Mouse (Mus musculus) embryonic facial prominence, embryonic 15.5 days (tissue): ENCODE data around the gene Golga4. TPM values are rescaled to one million over a fixed set of nuclear protein-coding genes. Genes with fewer than 3 reads are reported as not detected.

Experiments used
- ATAC-seq: fragments of 200-750 bp; cut with Nextera tagmentation; 2 replicates; pipeline ENCODE4 v1.8.0; 2017; ENCODE audit warnings: low read depth, moderate TSS enrichment; ENCODE audit not compliant: insufficient number of reproducible peaks, low FRiP score, low TSS enrichment
- H3K27ac ChIP-seq: fragments of 300-500 bp; sonication (generic); replicated peaks from 2 replicates; pipeline ENCODE4 v1.5.1; 2015; ENCODE audit warnings: mild to moderate bottlenecking, inconsistent platforms
- H3K27me3 ChIP-seq: fragments of 300-500 bp; sonication (generic); 2 replicates; pipeline ENCODE4 v1.6.1; 2015; ENCODE audit warnings: inconsistent platforms
- H3K36me3 ChIP-seq: fragments of 300-500 bp; sonication (generic); 2 replicates; pipeline ENCODE4 v1.6.1; 2015; ENCODE audit warnings: mild to moderate bottlenecking, inconsistent platforms
- H3K4me1 ChIP-seq: fragments of 300-500 bp; sonication (generic); 2 replicates; pipeline ENCODE4 v1.6.1; 2015; ENCODE audit warnings: inconsistent platforms
- H3K4me2 ChIP-seq: fragments of 300-500 bp; sonication (generic); replicated peaks from 2 replicates; pipeline ENCODE4 v1.6.1; 2015; ENCODE audit warnings: mild to moderate bottlenecking, inconsistent platforms
- H3K4me3 ChIP-seq: fragments of 300-500 bp; sonication (generic); replicated peaks from 2 replicates; pipeline ENCODE4 v1.5.1; 2015; ENCODE audit warnings: mild to moderate bottlenecking, inconsistent platforms
- H3K9ac ChIP-seq: fragments of 300-500 bp; sonication (generic); 2 replicates; pipeline ENCODE4 v1.6.1; 2015; ENCODE audit warnings: inconsistent platforms
- H3K9me3 ChIP-seq: fragments of 300-500 bp; sonication (generic); replicated peaks from 2 replicates; pipeline ENCODE4 v1.6.1; 2016; ENCODE audit warnings: inconsistent platforms
- WGBS: fragments of 180-500 bp; shearing (Covaris S2); methylation state at CpG from one replicate; pipeline ENCODE4 v1.1.7; 2015; 5-methylcytosine and 5-hydroxymethylcytosine counted together
- polyA plus RNA-seq: library from polyadenylated mRNA; unstranded; fragments of >200 nt; fragmentation: Nextera tagmentation; extraction: Ambion mirVana; gene quantifications from 2 replicates; pipeline ENCODE4 v1.2.1, GENCODE M21; 2015

Gene Golga4
- polyA plus RNA-seq, 1 experiment from 2014 or later = 51.3 TPM

DNA sequence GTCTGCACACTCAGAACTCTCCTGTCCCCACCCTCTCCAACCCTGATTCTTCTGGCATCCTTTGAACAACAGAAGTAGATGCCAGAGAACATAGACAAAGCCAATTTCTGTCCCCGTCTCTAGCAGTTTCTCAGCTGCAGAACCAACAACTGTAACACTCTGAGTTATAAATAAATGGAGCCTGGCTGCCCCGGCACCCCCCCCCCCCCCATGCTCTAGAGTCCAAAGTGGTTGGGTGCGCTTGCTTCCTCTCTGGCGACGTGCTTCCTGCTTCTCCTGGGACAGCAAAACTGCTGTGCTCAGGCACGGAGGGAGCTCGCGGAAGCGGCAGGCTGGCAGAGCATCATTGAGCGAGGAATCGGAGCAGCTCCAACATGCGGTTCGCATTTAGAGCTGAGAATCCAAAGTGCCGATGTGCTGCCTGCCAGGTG lies 105.1 kb downstream of the Golga4 start:
- H3K4me3 ChIP-seq = peak overlapping the region; percentile 11

DNA sequence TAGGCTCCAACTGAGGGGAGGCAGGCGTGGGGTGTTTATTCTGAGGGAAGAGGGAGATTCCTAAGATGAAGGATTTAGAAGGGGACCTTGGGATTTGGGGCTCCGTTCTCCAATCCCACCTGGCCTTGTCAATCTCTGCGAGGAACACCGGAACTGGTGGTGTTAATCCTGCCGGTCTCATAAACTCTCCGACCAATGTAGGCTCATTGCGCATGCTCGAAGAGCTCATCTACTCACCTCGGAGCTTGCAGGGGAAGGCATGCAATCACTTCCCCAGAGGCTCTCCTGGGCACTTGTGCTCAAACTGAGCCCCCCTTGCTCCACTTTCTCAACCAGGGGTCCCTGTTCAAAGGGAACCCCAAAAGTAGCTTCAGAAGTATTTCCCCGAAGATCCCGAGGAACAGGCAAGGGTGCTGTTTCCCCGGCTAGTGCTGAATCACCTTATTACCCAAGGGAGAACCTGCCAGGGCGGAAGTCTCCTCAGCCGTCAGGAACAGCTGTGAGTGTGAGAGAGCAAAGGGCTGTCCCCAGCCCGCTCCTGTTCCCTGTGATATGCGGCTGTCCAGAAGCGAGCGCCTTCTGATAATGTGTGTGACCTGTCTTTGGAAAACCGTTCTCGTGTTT lies 106.0 kb downstream of the Golga4 start:
- H3K27me3 ChIP-seq = no peaks in the 10 kb centered on the region
- WGBS = 56% methylated on average over 20 of the region's 20 CpGs
- ATAC-seq = no peak

More for the DNA sequence above, 105.1 kb downstream of the Golga4 start:
- no peak for ATAC-seq
- Histone ChIP-seq H3K4me2 (peak overlapping the region; percentile 27), H3K36me3 (no peaks in the 10 kb centered on the region), H3K4me1 (peaks cover 47% of the 10 kb centered on the region), H3K27me3 (no peaks in the 10 kb centered on the region), H3K9me3 (no peaks in the 10 kb centered on the region), H3K9ac (no peak overlapping the region), H3K27ac (no peak overlapping the region; the same call in 1 of the 2 replicates)
- WGBS = 31% methylated on average over 14 of the region's 14 CpGs

DNA sequence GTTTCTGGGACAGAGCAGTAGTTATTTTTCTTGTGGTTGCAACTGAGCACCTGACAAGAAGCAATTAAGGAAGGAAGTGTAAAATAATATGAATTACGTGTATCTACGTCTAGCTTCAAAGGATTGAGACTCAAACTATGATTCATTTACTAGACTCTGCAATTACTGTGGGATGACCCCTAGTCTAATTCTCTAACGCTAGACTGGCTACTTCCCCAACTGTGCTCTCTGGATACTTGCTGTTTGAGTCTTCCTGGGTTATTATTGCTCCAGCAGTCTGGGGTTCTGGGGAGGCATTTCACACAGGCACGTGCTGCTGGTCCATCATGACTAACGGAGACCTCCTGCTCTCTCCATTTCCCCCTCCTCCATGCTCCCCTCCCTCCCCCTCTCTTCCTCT lies 111.2 kb downstream of the Golga4 start:
- ATAC-seq = no peak
- no peak overlapping the region for H3K4me2 ChIP-seq
- no peak overlapping the region for H3K27ac ChIP-seq
- WGBS = 62% methylated on average over 5 of the region's 5 CpGs
- peaks cover 14% of the 10 kb centered on the region for H3K4me1 ChIP-seq
- no peaks in the 10 kb centered on the region for H3K36me3 ChIP-seq
- no peaks in the 10 kb centered on the region for H3K27me3 ChIP-seq
- no peak overlapping the region for H3K4me3 ChIP-seq
- H3K9me3 ChIP-seq = no peaks in the 10 kb centered on the region
- H3K9ac ChIP-seq = no peak overlapping the region

More for the DNA sequence above, 106.0 kb downstream of the Golga4 start:
- peaks cover 43% of the 10 kb centered on the region for H3K4me1 ChIP-seq
- no peak overlapping the region for H3K27ac ChIP-seq
- no peaks in the 10 kb centered on the region for H3K36me3 ChIP-seq
- no peaks in the 10 kb centered on the region for H3K9me3 ChIP-seq
- H3K4me3 ChIP-seq = no peak overlapping the region
- H3K9ac ChIP-seq = no peak overlapping the region
- 0 out of 2 replicates have a peak overlapping the region, but pooled peaks have one; percentile 12 for H3K4me2 ChIP-seq

DNA sequence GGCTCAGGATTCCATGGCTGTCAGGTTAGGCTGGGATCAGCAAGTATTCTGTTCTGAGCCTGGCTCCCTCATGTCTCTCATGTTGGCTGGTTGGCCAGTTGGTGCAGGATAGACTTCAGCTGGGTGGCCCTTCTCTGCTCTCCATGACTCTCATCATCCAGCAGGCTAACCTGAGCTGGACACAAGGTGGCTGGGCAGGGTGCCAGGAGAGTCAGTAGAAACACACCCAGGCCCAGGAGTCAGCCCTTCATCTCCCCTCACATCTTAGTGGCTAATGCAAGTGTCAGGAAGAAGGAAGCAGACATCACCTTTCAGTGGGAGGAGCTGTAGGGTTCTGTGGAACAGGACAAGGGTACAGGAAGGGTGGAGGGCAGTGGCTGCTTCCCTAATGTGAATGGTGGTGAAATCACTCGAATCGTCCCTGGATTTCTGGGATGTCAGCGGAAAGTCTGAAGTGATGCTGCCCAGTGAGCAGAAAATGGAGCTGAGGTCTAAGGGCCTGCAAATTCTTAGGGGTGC lies 112.7 kb downstream of the Golga4 start:
- H3K27me3 ChIP-seq = no peaks in the 10 kb centered on the region

DNA sequence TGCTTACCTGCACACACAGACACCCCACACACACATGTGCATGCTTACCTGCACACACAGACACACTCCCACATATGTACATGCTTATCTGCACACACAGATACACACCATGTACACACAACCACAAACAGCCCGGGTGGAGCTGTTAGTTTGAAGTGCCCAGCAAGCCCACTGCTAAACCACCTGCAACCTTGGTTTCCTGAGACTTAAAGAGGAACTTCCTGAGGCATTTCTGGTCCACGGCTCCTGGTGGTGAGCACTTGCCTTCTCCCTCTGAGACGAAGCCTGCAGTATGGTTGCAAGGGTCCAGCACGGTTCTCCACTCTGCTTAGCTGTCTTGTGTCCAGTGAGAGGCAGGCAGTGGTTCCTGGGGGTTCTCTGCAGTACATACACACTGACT lies 114.7 kb downstream of the Golga4 start:
- H3K27ac ChIP-seq = no peak overlapping the region
- no peaks in the 10 kb centered on the region for H3K36me3 ChIP-seq
- no peak overlapping the region for H3K9ac ChIP-seq
- 47% methylated on average over 4 of the region's 4 CpGs for WGBS
- H3K4me3 ChIP-seq = no peak overlapping the region
- no peaks in the 10 kb centered on the region for H3K9me3 ChIP-seq
- peaks cover 22% of the 10 kb centered on the region for H3K4me1 ChIP-seq
- no peak for ATAC-seq
- no peaks in the 10 kb centered on the region for H3K27me3 ChIP-seq
- H3K4me2 ChIP-seq = no peak overlapping the region

More for the DNA sequence above, 112.7 kb downstream of the Golga4 start:
- 85% methylated on average over 3 of the region's 3 CpGs for WGBS
- Histone ChIP-seq H3K9ac (no peak overlapping the region), H3K4me3 (no peak overlapping the region), H3K4me2 (no peak overlapping the region), H3K4me1 (peaks cover 15% of the 10 kb centered on the region; the same call in 1 of the 2 replicates), H3K36me3 (no peaks in the 10 kb centered on the region), H3K9me3 (no peaks in the 10 kb centered on the region), H3K27ac (no peak overlapping the region)
- ATAC-seq = no peak

DNA sequence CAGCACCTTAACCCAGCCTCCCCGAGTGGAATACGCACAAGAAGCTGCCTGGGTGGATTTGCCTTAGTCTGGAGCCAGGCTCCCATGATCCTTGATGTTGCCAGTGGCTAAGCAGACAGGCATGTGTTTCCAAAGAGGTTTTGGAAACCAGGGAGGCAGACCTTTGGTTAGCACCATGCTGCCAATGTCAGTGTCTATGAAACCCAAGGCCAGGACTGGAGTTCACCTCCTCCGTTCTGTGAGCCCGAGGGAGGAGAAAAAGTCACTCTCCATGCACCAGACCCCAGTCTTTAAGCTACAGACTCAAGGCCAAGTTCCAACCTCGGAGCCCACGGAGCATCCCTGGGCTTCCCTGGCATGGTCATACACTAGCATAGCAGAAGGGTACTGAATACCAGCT lies 115.6 kb downstream of the Golga4 start:
- Histone ChIP-seq H3K36me3 (no peaks in the 10 kb centered on the region), H3K4me3 (no peak overlapping the region), H3K9me3 (no peaks in the 10 kb centered on the region), H3K4me2 (no peak overlapping the region), H3K4me1 (peaks cover 22% of the 10 kb centered on the region), H3K27ac (no peak overlapping the region), H3K9ac (no peak overlapping the region), H3K27me3 (no peaks in the 10 kb centered on the region)
- no peak for ATAC-seq
- WGBS = 87% methylated on average over 6 of the region's 6 CpGs

DNA sequence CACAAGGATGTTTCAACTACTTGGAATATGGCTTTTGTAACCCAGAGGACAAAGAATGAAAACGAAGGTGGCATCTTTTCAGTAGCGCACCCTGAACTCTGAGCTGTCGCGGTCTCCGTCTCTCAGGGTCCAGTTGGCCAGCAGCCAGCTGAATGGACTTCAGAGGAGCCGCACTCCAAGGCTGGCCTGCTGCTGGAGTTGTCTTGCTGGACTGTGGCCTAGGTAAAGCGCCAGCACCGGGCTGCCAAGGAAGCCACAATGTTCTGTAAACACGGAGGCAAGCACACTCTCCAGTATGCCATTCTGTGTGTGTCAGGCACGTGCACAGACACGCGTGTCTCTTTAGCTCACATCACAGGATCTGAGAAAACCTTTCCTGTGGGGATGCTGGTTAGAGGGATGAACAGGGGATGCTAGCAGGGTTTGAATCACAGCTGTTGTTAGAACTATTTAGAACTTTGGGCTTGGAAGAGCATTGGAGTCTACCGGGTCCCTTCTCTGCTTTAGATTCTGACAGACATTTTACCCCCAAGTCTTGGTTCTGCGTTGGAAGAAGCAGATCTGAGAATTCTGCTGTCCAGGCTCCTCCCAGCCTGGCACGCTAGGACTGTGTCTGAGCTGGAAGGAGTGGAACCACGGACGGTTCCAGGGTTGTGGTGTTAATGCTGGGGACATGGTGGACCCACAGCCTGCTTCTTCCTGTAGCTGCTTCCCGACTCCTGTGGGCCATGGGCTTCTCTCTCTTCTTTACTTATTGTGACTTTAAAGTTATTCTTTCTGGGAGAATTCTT lies 116.5 kb downstream of the Golga4 start:
- no peak for ATAC-seq
- Histone ChIP-seq H3K36me3 (0 out of 2 replicates have a peak, but pooled peaks cover 7% of the 10 kb centered on the region), H3K4me3 (no peak overlapping the region), H3K27me3 (no peaks in the 10 kb centered on the region), H3K27ac (no peak overlapping the region), H3K4me1 (peaks cover 22% of the 10 kb centered on the region), H3K9ac (no peak overlapping the region), H3K9me3 (no peaks in the 10 kb centered on the region), H3K4me2 (no peak overlapping the region)
- 76% methylated on average over 18 of the region's 18 CpGs for WGBS

DNA sequence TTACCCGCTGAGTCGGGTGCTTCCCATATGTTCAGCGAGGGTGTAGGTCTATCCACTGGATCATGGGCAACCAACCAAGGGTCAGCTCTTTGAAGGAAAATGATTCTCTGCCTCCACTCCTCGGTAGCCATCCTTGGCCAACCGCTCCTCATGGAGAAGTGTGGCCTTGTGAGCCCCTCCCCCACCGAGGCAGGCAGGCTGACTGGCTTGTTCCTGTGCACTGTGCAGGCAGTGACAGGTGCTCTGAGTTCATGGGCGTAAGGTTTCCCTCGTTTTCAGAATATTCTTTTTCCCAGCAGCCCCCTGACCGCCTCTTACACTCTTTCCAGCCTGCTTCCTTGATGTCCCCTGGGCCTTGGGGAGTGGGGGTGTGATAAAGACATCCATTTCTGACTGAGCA lies 117.4 kb downstream of the Golga4 start:
- Histone ChIP-seq H3K27ac (no peak overlapping the region), H3K4me3 (no peak overlapping the region), H3K4me1 (peaks cover 22% of the 10 kb centered on the region), H3K9ac (no peak overlapping the region), H3K4me2 (no peak overlapping the region), H3K36me3 (0 out of 2 replicates have a peak, but pooled peaks cover 7% of the 10 kb centered on the region), H3K9me3 (no peaks in the 10 kb centered on the region), H3K27me3 (no peaks in the 10 kb centered on the region)
- ATAC-seq = no peak; the same call in 1 of the 2 replicates
- WGBS = 48% methylated on average over 9 of the region's 9 CpGs

DNA sequence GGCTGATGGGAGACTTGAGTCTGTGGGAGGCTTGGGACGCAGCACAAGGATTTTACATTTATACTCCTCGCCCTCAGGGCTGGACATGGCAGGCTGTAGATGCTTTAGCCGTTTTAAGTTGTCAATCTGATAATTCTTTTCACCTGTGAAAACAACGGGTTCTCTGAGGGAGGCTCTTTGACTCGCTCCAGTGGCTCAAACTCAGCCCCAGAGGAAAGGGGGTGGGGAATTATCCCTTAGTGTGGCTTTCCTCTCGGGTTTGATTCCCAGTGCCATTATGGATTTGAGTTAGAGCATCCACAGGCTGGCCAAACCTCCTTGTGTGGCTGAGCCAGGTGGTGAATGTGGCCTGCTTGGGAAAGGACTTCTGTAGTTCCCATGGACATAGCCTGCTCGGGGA lies 118.1 kb downstream of the Golga4 start:
- Histone ChIP-seq H3K9ac (no peak overlapping the region), H3K4me2 (no peak overlapping the region), H3K9me3 (no peaks in the 10 kb centered on the region), H3K27me3 (no peaks in the 10 kb centered on the region), H3K36me3 (peaks cover 7% of the 10 kb centered on the region; the same call in 1 of the 2 replicates), H3K4me3 (no peak overlapping the region), H3K4me1 (peaks cover 22% of the 10 kb centered on the region), H3K27ac (no peak overlapping the region)
- WGBS = 29% methylated on average over 7 of the region's 7 CpGs
- ATAC-seq = no peak

DNA sequence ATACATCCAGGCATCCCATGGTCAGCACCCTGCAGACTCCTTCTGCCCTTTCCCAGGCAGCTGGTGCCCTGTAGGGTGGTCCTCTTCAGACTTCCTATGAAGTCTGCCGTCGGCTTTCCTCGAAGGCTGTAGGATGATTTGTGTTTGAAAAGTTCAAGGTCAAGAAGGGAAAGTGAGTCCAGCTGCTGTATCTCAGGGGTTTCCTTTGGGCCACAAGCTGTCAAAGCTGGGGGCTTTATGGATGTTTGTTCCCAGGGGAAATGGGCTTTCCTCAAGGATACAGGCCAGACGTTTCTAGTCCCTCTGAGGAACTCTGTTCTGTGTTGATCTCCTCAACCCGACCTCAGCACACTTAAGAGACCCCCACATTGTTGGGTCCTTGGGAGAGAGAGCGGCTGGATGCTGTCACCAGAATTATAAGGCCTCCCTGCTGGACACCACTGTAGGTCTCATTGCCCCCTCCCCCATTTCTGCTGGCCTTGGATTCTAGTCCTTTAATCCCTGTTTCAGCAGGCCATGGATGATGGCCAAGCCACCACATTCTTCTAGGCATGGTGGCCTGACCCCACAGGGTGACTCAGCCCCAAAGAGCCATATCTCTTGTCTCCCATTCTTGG lies 123.8 kb downstream of the Golga4 start:
- ATAC-seq = no peak
- no peaks in the 10 kb centered on the region for H3K27me3 ChIP-seq
- H3K27ac ChIP-seq = no peak overlapping the region
- H3K36me3 ChIP-seq = peaks cover 16% of the 10 kb centered on the region; the same call in 1 of the 2 replicates
- no peak overlapping the region for H3K9ac ChIP-seq
- no peaks in the 10 kb centered on the region for H3K9me3 ChIP-seq
- no peak overlapping the region for H3K4me3 ChIP-seq
- H3K4me2 ChIP-seq = no peak overlapping the region
- 57% methylated on average over 6 of the region's 6 CpGs for WGBS
- H3K4me1 ChIP-seq = no peaks in the 10 kb centered on the region
